Mouse (Mus musculus) central nervous system, embryonic 11.5 days (tissue): ENCODE results near the gene Gnl3l. TPM values are rescaled to one million over a fixed set of nuclear protein-coding genes. Genes with fewer than 3 reads are reported as not detected.

Source experiments
- polyA plus RNA-seq: library from polyadenylated mRNA; depleted of rRNA; stranded (reverse); fragments of >200 nt; gene quantifications from 2 replicates; pipeline ENCODE4 v1.2.3, GENCODE M21; 2012; rRNA removed

Gnl3l gene
- 33.3 and 34.2 TPM in 2 replicates for polyA plus RNA-seq

DNA sequence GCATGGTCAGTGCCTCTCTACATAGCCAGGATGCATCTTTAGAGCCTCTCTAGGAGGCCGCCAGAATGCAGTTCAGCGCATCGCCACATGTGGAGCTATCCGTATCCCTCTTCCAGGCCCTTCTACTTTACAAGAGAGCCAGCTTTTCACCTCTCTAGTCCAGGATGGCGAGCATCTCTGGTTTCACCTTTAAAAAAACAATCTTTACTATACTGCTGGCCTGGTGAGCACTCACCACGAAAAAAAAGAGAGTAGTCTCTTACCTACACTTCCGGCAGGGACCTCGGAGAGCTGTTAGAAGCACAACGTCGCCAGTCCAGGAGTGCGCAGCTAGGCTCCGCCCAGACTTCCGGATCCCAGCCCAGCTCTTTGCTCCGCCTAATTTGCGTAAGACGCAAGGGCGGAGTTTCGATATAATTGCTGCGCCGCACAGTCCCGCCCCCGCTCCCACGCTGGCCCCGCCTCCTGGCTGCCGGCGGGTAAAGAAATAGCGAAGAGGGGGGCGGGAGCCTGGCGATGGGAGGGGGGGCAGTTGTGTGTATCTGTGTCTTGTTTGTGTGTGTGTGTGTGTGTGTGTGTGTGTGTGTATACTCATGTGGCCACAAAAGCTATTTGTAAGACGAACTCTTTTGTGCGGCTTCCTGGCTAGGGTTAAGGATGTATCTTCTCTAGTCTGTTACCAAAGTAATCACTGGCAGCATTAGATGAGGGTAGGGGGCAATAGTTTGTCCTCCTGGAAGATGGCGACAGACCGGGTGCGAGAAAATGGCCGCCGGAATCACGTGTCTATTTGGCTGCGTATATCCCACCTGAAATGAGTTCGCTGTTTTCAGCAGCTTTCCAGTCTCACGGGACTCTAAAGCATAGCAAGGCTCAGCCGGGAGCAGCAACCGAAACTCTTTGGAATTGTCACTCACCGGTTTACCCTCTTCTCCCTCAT lies at the start of gene Gnl3l:
TSS of gene Gnl3l (minus strand) at position 385 of the 940 bp plus-strand sequence.

DNA sequence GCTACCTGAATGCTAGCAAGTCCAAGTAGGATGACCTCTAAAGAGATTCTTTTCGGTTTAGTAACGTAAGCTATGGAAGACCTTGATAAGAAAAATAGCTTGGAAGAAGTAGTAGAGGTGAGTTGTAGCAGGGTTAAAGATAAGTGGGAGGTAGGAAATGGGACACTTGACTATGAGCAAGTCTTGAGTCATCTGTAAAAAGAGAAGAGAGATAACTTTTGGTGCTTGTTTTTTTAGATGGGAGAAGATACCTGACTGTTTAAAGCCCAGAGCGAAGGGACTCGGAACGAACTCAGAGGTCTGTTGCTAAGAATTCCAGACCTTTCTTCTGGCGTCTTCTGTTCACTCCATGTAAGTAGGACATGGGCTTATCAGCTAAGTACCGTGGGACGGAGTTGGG lies 28.7 kb upstream of the Gnl3l start, which contains the start of gene Fgd1:
TSS of gene Fgd1 (plus strand) at position 301 of the 400 bp plus-strand sequence.

Other genes starting within 250 kb of the Gnl3l start
- 175 and 215 TPM in 2 replicates for gene Maged2, start 203.0 kb downstream of the Gnl3l start, polyA plus RNA-seq
- 23.2 and 31.3 TPM in 2 replicates for gene Fgd1, start 28.8 kb upstream of the Gnl3l start, polyA plus RNA-seq
- 38.5 and 41.4 TPM in 2 replicates for gene Tsr2, start 79.2 kb upstream of the Gnl3l start, polyA plus RNA-seq
- 7.1 and 12.1 TPM in 2 replicates for gene Wnk3, start 180.8 kb upstream of the Gnl3l start, polyA plus RNA-seq